Mouse (Mus musculus): ENCODE results near the gene Zbtb9. TPM values are rescaled to one million over a fixed set of nuclear protein-coding genes. Genes with fewer than 3 reads are reported as not detected.

Zbtb9 gene
- polyA plus RNA-seq, 1 experiment, result 14.1 TPM

DNA sequence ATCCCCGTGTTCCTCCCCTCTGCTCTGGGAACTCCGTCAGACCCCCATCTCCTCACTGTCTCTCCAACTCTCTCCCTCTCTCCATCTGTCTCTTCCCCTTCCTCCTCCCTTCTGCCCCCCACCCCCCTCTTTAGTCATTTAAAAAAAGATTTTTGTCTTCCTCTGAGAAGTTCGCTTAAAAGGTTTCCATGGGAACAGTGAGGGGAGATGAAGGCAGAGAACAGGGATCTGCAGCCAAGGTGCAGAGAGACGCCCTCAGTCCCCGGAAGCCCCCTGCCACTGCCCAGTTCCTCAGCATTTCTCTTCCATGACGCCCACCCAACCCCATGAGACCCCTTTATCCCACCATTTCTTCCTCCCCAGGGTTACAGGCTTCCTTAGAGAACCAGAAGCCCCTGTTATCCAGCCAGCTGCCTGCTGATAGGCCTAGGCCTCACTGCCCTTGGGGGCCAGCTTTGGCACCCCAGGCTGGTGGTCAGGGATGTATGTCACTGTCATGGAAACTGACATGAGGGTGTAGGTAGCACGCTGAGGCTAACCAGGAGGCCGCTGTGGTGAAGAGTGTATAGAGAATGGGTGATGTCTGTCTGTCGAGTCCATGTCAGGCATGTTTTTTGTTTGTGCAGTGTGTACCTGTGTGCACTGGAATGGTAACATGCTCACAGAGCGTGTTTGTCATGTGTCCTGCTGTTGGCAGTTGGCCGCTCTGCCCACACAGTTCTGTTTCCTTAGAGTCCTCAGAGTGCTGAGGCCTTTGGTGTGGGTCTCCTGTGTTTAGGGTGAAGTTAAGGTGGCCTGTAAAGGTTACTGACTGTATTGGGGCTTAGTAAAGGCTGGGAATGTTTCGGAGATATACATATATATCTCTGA lies 25.5 kb upstream of the Zbtb9 start:
- TF ChIP-seq POLR2A (IDR thresholded peaks at IDR 0.05; ENCODE audit: borderline replicate concordance, extremely low read depth, low read depth, low read length) (no peak), CTCF (IDR thresholded peaks at IDR 0.05; ENCODE audit: insufficient read depth, low read length) (no peak)
- DNase-seq, result no peak
- H3K4me3 ChIP-seq (replicated peaks; ENCODE audit: extremely low read depth, low read depth, low read length), result no peak overlapping the region
- 76% methylated on average over 12 of the region's 12 CpGs for WGBS
- H3K4me1 ChIP-seq (ENCODE audit: control insufficient read depth, insufficient read depth, low read length), result peaks cover 5% of the 10 kb centered on the region

DNA sequence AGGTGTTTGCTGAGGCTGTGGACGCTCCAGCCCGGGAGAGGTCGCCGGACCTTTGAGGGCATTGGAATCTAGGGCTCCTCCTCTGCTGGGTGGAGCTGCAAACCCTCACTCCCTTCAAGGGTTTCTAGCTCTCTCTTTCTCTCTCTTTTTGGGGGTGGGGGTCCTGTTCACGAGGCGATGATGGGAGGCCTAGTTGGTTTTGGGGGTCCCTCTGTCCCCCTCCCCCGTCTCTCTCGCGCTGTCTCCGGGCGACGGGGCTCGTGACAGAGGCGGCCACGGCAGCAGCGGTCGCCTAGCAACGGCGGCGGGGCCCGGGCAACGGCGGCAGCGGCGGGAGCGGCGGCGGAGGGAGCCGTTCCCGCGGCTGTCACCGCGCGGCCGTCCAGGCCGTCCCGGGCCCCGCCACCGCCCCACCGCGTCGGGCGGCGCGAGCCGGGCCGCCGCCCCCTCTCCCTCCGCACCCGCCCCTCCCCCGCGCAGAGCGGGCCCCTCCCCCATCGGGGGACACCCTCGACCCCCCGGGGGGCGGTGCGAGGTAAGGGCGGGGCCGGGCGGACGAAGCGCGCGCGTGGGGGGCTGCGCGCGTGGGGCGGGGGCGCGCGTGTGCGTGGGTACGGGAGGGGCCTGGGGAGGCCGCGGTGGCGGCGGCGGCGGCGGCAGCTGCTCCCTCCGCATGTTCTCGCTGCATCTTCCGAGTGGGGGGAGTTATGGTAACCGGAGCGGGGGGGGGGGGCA lies 24.5 kb upstream of the Zbtb9 start:
- peaks cover 5% of the 10 kb centered on the region for H3K4me1 ChIP-seq (ENCODE audit: control insufficient read depth, insufficient read depth, low read length)
- 1% methylated on average over 69 of the region's 87 CpGs for WGBS
- peak; percentile 65 for DNase-seq
- peak overlapping the region; percentile 73 for H3K4me3 ChIP-seq (replicated peaks; ENCODE audit: extremely low read depth, low read depth, low read length)
- no peak for TF ChIP-seq CTCF (IDR thresholded peaks at IDR 0.05; ENCODE audit: insufficient read depth, low read length)
- no peak for TF ChIP-seq POLR2A (IDR thresholded peaks at IDR 0.05; ENCODE audit: borderline replicate concordance, extremely low read depth, low read depth, low read length)

- peaks cover 5% of the 10 kb centered on the region for H3K4me1 ChIP-seq (ENCODE audit: control insufficient read depth, insufficient read depth, low read length)
- TF ChIP-seq CTCF (IDR thresholded peaks at IDR 0.05; ENCODE audit: insufficient read depth, low read length) (0 out of 2 replicates have a peak, but pooled peaks have one; percentile 6), POLR2A (IDR thresholded peaks at IDR 0.05; ENCODE audit: borderline replicate concordance, extremely low read depth, low read depth, low read length) (no peak)
- 17% methylated on average over 13 of the region's 14 CpGs for WGBS
- DNase-seq, result no peak
- H3K4me3 ChIP-seq (replicated peaks; ENCODE audit: extremely low read depth, low read depth, low read length), result peak overlapping the region; percentile 48
These were observed 23.9 kb upstream of the Zbtb9 start for GRCm38 (mm10) chr17:26949051-26949577.

- Histone ChIP-seq H3K4me3 (replicated peaks; ENCODE audit: extremely low read depth, low read depth, low read length) (no peak overlapping the region), H3K4me1 (ENCODE audit: control insufficient read depth, insufficient read depth, low read length) (peaks cover 5% of the 10 kb centered on the region)
- WGBS, result 58% methylated on average over 5 of the region's 5 CpGs
- TF ChIP-seq CTCF (IDR thresholded peaks at IDR 0.05; ENCODE audit: insufficient read depth, low read length) (no peak), POLR2A (IDR thresholded peaks at IDR 0.05; ENCODE audit: borderline replicate concordance, extremely low read depth, low read depth, low read length) (no peak)
- DNase-seq, result no peak
These were observed 23.1 kb upstream of the Zbtb9 start for GRCm38 (mm10) chr17:26949866-26950265.

DNA sequence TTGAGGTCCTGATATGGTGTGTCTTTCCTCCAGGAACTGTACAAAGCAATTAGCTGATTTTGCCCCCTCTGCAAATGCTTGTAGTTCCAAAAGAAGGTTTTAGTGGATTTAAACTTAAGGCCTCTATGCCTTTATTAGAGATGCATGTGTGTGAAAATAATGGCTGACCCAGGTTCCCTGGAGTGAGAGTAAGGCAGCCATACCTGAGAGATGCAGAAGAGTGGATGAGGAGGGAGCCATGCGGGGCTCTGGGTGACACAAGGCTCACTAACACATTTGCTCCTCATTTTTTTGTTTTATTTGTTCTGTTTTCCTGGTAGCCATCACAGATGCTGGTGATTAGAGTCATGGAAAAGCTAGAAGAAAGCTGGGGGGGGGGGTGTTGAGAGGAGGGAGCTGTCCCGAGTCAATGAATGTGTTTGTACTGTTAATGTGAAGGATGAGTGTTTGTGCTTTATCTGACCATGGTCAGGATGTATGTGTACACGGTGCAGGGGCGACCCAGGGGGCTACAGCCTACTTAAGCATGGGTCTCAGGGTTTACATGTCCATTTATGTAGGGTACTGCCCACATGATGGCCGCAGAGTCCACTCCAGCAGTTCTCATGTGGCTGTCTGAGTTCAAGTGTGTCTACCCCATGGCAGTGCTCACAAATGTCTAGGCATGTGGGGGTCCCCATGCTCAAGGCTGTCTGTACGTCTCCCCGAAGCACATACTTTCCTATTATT lies 22.2 kb upstream of the Zbtb9 start:
- TF ChIP-seq CTCF (IDR thresholded peaks at IDR 0.05; ENCODE audit: insufficient read depth, low read length), result no peak
- TF ChIP-seq POLR2A (IDR thresholded peaks at IDR 0.05; ENCODE audit: borderline replicate concordance, extremely low read depth, low read depth, low read length), result no peak
- 35% methylated on average over 7 of the region's 7 CpGs for WGBS
- DNase-seq, result no peak
- H3K4me3 ChIP-seq (replicated peaks; ENCODE audit: extremely low read depth, low read depth, low read length), result no peak overlapping the region
- peaks cover 5% of the 10 kb centered on the region for H3K4me1 ChIP-seq (ENCODE audit: control insufficient read depth, insufficient read depth, low read length)

- peak overlapping the region; percentile 57 for H3K4me3 ChIP-seq (replicated peaks; ENCODE audit: extremely low read depth, low read depth, low read length)
- no peak for DNase-seq
- H3K4me1 ChIP-seq (ENCODE audit: control insufficient read depth, insufficient read depth, low read length), result peaks cover 5% of the 10 kb centered on the region
- TF ChIP-seq CTCF (IDR thresholded peaks at IDR 0.05; ENCODE audit: insufficient read depth, low read length) (no peak), POLR2A (IDR thresholded peaks at IDR 0.05; ENCODE audit: borderline replicate concordance, extremely low read depth, low read depth, low read length) (no peak)
- 5% methylated on average over 11 of the region's 11 CpGs for WGBS
These were observed 21.6 kb upstream of the Zbtb9 start for GRCm38 (mm10) chr17:26951406-26951805.

- peak overlapping the region; percentile 11 for H3K4me3 ChIP-seq (replicated peaks; ENCODE audit: extremely low read depth, low read depth, low read length)
- TF ChIP-seq POLR2A (IDR thresholded peaks at IDR 0.05; ENCODE audit: borderline replicate concordance, extremely low read depth, low read depth, low read length) (no peak), CTCF (IDR thresholded peaks at IDR 0.05; ENCODE audit: insufficient read depth, low read length) (no peak)
- peaks cover 5% of the 10 kb centered on the region for H3K4me1 ChIP-seq (ENCODE audit: control insufficient read depth, insufficient read depth, low read length)
- 26% methylated on average over 23 of the region's 23 CpGs for WGBS
- no peak for DNase-seq
These were observed 20.8 kb upstream of the Zbtb9 start for GRCm38 (mm10) chr17:26951952-26952877.

GRCm38 (mm10) chr17:26953201-26953600 lies 19.8 kb upstream of the Zbtb9 start:
- H3K4me3 ChIP-seq (replicated peaks; ENCODE audit: extremely low read depth, low read depth, low read length), result no peak overlapping the region
- no peak for TF ChIP-seq CTCF (IDR thresholded peaks at IDR 0.05; ENCODE audit: insufficient read depth, low read length)
- TF ChIP-seq POLR2A (IDR thresholded peaks at IDR 0.05; ENCODE audit: borderline replicate concordance, extremely low read depth, low read depth, low read length), result no peak
- DNase-seq, result no peak
- peaks cover 5% of the 10 kb centered on the region for H3K4me1 ChIP-seq (ENCODE audit: control insufficient read depth, insufficient read depth, low read length)
- 56% methylated on average over 6 of the region's 6 CpGs for WGBS
